Comparison of ENCODE assay signal across 25 mouse cellular contexts in the genomic region with DNA sequence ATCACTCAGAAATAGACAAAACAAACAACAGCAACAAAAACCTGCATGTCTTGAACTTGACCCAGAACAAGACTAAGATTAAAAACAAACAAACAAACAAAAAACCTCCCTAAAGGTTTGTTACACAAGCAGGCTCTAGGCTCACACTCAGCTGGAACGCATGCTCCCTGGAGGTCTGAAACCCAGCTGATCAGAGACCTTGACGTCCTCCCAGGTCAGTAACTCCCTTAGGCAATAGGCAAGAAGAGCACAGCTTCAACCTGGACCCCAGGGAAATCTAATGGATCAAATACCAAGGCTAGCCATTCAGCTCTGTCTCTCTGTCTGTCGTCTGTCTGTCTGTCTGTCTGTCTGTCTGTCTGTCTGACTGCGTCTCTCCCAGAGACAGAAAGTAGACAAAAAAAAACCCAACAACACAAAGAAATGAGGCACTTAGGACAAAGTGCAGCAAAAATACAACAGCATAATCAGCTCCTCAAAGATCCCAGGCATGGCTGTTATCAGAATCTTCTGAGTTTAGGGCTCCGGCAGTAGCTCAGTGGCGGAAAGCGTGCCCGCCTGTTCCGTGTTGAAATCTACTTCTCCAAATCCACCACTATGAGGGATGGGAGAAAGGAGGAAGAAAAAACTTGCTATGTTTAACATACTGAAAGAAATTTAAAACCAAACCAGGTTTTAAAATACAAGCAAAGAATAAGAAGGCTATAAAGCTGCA. TPM values are rescaled to one million over a fixed set of nuclear protein-coding genes. Genes with fewer than 3 reads are reported as not detected.
DNase-seq lines count a peak whose midpoint lies in the region; ATAC-seq lines count a peak whose summit lies in the region.
"Had no signal": no experiment of that assay in that cellular context is flagged by ENCODE, and none has a peak within 500 bp of the region (broad histone marks: within the 10 kb centered on the region; RNA-seq: fewer than 3 reads in every experiment).

No protein-coding gene starts in this region.

- H3K9me3 ChIP-seq in embryonic facial prominence, embryonic 15.5 days (replicated peaks) = no peaks in the 10 kb centered on the region
- peaks cover 4% of the 10 kb centered on the region for H3K9me3 ChIP-seq in embryonic facial prominence, embryonic 10.5 days
- H3K9me3 ChIP-seq in liver, embryonic 12.5 days (replicated peaks) = 0 out of 2 replicates have a peak, but pooled peaks cover 5% of the 10 kb centered on the region
- H3K9me3 ChIP-seq: hindbrain, embryonic 13.5 days; limb, embryonic 12.5 days had no signal

- H3K4me1 ChIP-seq in embryonic facial prominence, embryonic 15.5 days = 0 out of 2 replicates have a peak, but pooled peaks cover 4% of the 10 kb centered on the region
- peaks cover 13% of the 10 kb centered on the region for H3K4me1 ChIP-seq in embryonic facial prominence, embryonic 10.5 days
- peaks cover 69% of the 10 kb centered on the region for H3K4me1 ChIP-seq in liver, embryonic 12.5 days
- H3K4me1 ChIP-seq: hindbrain, embryonic 13.5 days; neural tube, embryonic 13.5 days had no signal

- H3K4me3 ChIP-seq in embryonic facial prominence, embryonic 15.5 days (replicated peaks) = no peak overlapping the region
- H3K4me3 ChIP-seq in embryonic facial prominence, embryonic 10.5 days = no peak overlapping the region
- no peak overlapping the region for H3K4me3 ChIP-seq in liver, embryonic 12.5 days
- H3K4me3 ChIP-seq: forebrain, embryonic 10.5 days; hindbrain, embryonic 13.5 days; limb, embryonic 12.5 days; megakaryocyte, embryonic 14.5 days; myocyte; neural tube, embryonic 13.5 days had no signal

- no peak overlapping the region for H3K9ac ChIP-seq in embryonic facial prominence, embryonic 15.5 days
- 0 out of 2 replicates have a peak overlapping the region, but pooled peaks have one; percentile 17 for H3K9ac ChIP-seq in liver, embryonic 12.5 days
- H3K9ac ChIP-seq: hindbrain, embryonic 13.5 days; limb, embryonic 12.5 days; lung, embryonic 14.5 days; neural tube, embryonic 13.5 days had no signal

- 76% methylated on average over 9 of the region's 9 CpGs for WGBS in embryonic facial prominence, embryonic 15.5 days
- 80% methylated on average over 9 of the region's 9 CpGs for WGBS in embryonic facial prominence, embryonic 10.5 days
- 38% methylated on average over 9 of the region's 9 CpGs for WGBS in liver, embryonic 12.5 days (ENCODE audit: insufficient replicate concordance)

- no peaks in the 10 kb centered on the region for H3K36me3 ChIP-seq in embryonic facial prominence, embryonic 15.5 days
- H3K36me3 ChIP-seq in embryonic facial prominence, embryonic 10.5 days (replicated peaks) = no peaks in the 10 kb centered on the region
- no peaks in the 10 kb centered on the region for H3K36me3 ChIP-seq in liver, embryonic 12.5 days
- H3K36me3 ChIP-seq: forebrain, embryonic 10.5 days; hindbrain, embryonic 13.5 days; limb, embryonic 12.5 days; neural tube, embryonic 13.5 days had no signal

- H3K27me3 ChIP-seq in embryonic facial prominence, embryonic 15.5 days = no peaks in the 10 kb centered on the region
- no peaks in the 10 kb centered on the region for H3K27me3 ChIP-seq in embryonic facial prominence, embryonic 10.5 days (replicated peaks; ENCODE audit: low read depth, poor library complexity, severe bottlenecking)
- H3K27me3 ChIP-seq in liver, embryonic 12.5 days (replicated peaks) = no peaks in the 10 kb centered on the region
- H3K27me3 ChIP-seq: hindbrain, embryonic 13.5 days; limb, embryonic 12.5 days; megakaryocyte, embryonic 14.5 days; neural tube, embryonic 13.5 days had no signal

- H3K4me2 ChIP-seq in embryonic facial prominence, embryonic 15.5 days (replicated peaks) = no peak overlapping the region
- no peak overlapping the region for H3K4me2 ChIP-seq in liver, embryonic 12.5 days
- H3K4me2 ChIP-seq: hindbrain, embryonic 13.5 days; limb, embryonic 12.5 days; lung, embryonic 14.5 days; neural tube, embryonic 13.5 days had no signal

- ATAC-seq in embryonic facial prominence, embryonic 15.5 days (ENCODE audit: insufficient number of reproducible peaks, low FRiP score, low TSS enrichment, low read depth) = no peak
- no peak for ATAC-seq in liver, embryonic 12.5 days
- peak; percentile 27; the same call in 1 of the 2 replicates for ATAC-seq in megakaryocyte progenitor cell, adult 5-6 weeks (replicated peaks; ENCODE audit: poor library complexity)
- ATAC-seq: inflammation-experienced regulatory T-cells, adult 6 months; midbrain, embryonic 16.5 days had no signal

- 0 out of 2 replicates have a peak overlapping the region, but pooled peaks have one; percentile 17 for H3K27ac ChIP-seq in embryonic facial prominence, embryonic 15.5 days (replicated peaks)
- H3K27ac ChIP-seq in embryonic facial prominence, embryonic 10.5 days (replicated peaks) = no peak overlapping the region
- peak overlapping the region; percentile 72 for H3K27ac ChIP-seq in liver, embryonic 12.5 days
- H3K27ac ChIP-seq: forebrain, embryonic 10.5 days; hindbrain, embryonic 13.5 days; limb, embryonic 12.5 days; neural tube, embryonic 13.5 days had no signal

- DNase-seq in embryonic facial prominence, embryonic 10.5 days (ENCODE audit: low spot score) = no peak
- DNase-seq in MEL-GATA-1-ER (ENCODE audit: extremely low read depth, low read depth) = peak; percentile 80
- no peak for DNase-seq in cerebellum, adult 18-20 months
- DNase-seq in ovary, postnatal 14 days (ENCODE audit: low spot score) = no peak
- DNase-seq: B cell, adult 2 months; cerebellum, adult 9-11 months; gastrocnemius, postnatal 25 days; heart, postnatal 36 days; kidney, adult 2 months; kidney, postnatal 14 days; lung, embryonic 14.5 days; right cerebral cortex, adult 18-20 months; right cerebral cortex, postnatal 4 days; thymus, postnatal 14 days had no signal

RNA-seq across cellular contexts. Expression of a gene that starts 16.4 kb away (rescaled TPM):
- polyA plus RNA-seq in embryonic facial prominence, embryonic 15.5 days (2015; fragmentation: Nextera tagmentation; extraction: Ambion mirVana) = 72.0 and 79.6 TPM in 2 replicates
- polyA plus RNA-seq in embryonic facial prominence, embryonic 10.5 days (2016; fragmentation: Nextera tagmentation; extraction: Ambion mirVana) = 60.6 and 63.2 TPM in 2 replicates
- 71.7 and 75.2 TPM in 2 replicates for polyA plus RNA-seq in liver, embryonic 12.5 days (2016; fragmentation: Nextera tagmentation; extraction: Ambion mirVana)
- total RNA-seq in megakaryocyte progenitor cell, adult 5-6 weeks (2015) = 46.0 and 48.4 TPM in 2 replicates
- 51.4 and 59.9 TPM in 2 replicates for total RNA-seq in megakaryocyte progenitor cell, adult 5-6 weeks (2017)
